Mouse (Mus musculus): ENCODE measurements at regions not wholly inside any gene's neighbourhood (a gene's known extent, or its start where the extent isn't known, plus 50 kb on each side); places are given as distances from the start of the nearest gene placed in this dataset.

- Histone ChIP-seq H3K27ac (ENCODE audit: control insufficient read depth, insufficient read depth, low read depth, low read length) (no peak overlapping the region), H3K27me3 (ENCODE audit: control insufficient read depth, insufficient read depth, low read length) (no peaks in the 10 kb centered on the region), H3K4me1 (ENCODE audit: control insufficient read depth, insufficient read depth, low read length) (no peaks in the 10 kb centered on the region), H3K4me3 (ENCODE audit: control insufficient read depth, low read depth, low read length) (no peak overlapping the region), H3K36me3 (ENCODE audit: control insufficient read depth, insufficient read depth, low read length) (no peaks in the 10 kb centered on the region)
- no peak for TF ChIP-seq CTCF (IDR thresholded peaks at IDR 0.05; ENCODE audit: control insufficient read depth, insufficient read depth, insufficient replicate concordance, low read depth, low read length)
- no peak for TF ChIP-seq POLR2A (IDR thresholded peaks at IDR 0.05; ENCODE audit: control insufficient read depth, low read depth, low read length)
Observed at GRCm38 (mm10) chr10:97338033-97338692, 141.2 kb upstream of the Dcn start.

- TF ChIP-seq POLR2A (IDR thresholded peaks at IDR 0.05; ENCODE audit: control insufficient read depth, low read depth, low read length) (no peak), CTCF (IDR thresholded peaks at IDR 0.05; ENCODE audit: control insufficient read depth, insufficient read depth, insufficient replicate concordance, low read depth, low read length) (peak; percentile 34; the same call in 1 of the 2 replicates)
Observed at GRCm38 (mm10) chr10:97339866-97340706, 139.3 kb upstream of the Dcn start.

DNA sequence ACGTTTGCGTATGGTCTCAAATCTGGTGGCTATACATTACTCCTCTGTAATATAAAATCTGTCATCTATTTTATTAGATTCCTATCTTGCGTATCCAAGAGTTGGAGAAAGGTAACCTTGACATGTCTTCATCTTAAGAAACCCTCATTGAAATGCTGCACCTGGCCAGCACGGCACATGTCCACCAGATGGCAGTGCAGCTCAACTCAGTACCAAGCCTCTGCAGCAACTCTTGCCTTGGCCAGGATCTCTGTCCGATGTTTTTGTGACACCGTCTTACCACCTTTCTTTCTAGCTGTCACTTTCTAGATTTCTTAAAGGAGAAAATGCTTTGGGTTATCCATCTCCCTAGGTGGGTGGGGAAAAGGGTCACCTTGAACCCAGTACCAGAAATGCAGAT is 134.1 kb upstream of the Dcn start:
- Histone ChIP-seq H3K4me1 (ENCODE audit: control insufficient read depth, insufficient read depth, low read length) (no peaks in the 10 kb centered on the region), H3K4me3 (ENCODE audit: control insufficient read depth, low read depth, low read length) (no peak overlapping the region), H3K27ac (ENCODE audit: control insufficient read depth, insufficient read depth, low read depth, low read length) (no peak overlapping the region), H3K36me3 (ENCODE audit: control insufficient read depth, insufficient read depth, low read length) (no peaks in the 10 kb centered on the region), H3K27me3 (ENCODE audit: control insufficient read depth, insufficient read depth, low read length) (no peaks in the 10 kb centered on the region)
- TF ChIP-seq CTCF (IDR thresholded peaks at IDR 0.05; ENCODE audit: control insufficient read depth, insufficient read depth, insufficient replicate concordance, low read depth, low read length) (peak; percentile 83; the same call in 1 of the 2 replicates), POLR2A (IDR thresholded peaks at IDR 0.05; ENCODE audit: control insufficient read depth, low read depth, low read length) (no peak)

More at GRCm38 (mm10) chr10:97339866-97340706, 139.3 kb upstream of the Dcn start:
- Histone ChIP-seq H3K4me3 (ENCODE audit: control insufficient read depth, low read depth, low read length) (no peak overlapping the region), H3K27ac (ENCODE audit: control insufficient read depth, insufficient read depth, low read depth, low read length) (no peak overlapping the region), H3K27me3 (ENCODE audit: control insufficient read depth, insufficient read depth, low read length) (no peaks in the 10 kb centered on the region), H3K36me3 (ENCODE audit: control insufficient read depth, insufficient read depth, low read length) (no peaks in the 10 kb centered on the region), H3K4me1 (ENCODE audit: control insufficient read depth, insufficient read depth, low read length) (no peaks in the 10 kb centered on the region)

GRCm38 (mm10) chr10:97346949-97347348 is 132.5 kb upstream of the Dcn start:
- H3K4me1 ChIP-seq (ENCODE audit: control insufficient read depth, insufficient read depth, low read length) = no peaks in the 10 kb centered on the region
- H3K4me3 ChIP-seq (ENCODE audit: control insufficient read depth, low read depth, low read length) = no peak overlapping the region
- H3K27me3 ChIP-seq (ENCODE audit: control insufficient read depth, insufficient read depth, low read length) = no peaks in the 10 kb centered on the region
- no peak overlapping the region for H3K27ac ChIP-seq (ENCODE audit: control insufficient read depth, insufficient read depth, low read depth, low read length)
- no peak for TF ChIP-seq POLR2A (IDR thresholded peaks at IDR 0.05; ENCODE audit: control insufficient read depth, low read depth, low read length)
- no peak for TF ChIP-seq CTCF (IDR thresholded peaks at IDR 0.05; ENCODE audit: control insufficient read depth, insufficient read depth, insufficient replicate concordance, low read depth, low read length)
- no peaks in the 10 kb centered on the region for H3K36me3 ChIP-seq (ENCODE audit: control insufficient read depth, insufficient read depth, low read length)

DNA sequence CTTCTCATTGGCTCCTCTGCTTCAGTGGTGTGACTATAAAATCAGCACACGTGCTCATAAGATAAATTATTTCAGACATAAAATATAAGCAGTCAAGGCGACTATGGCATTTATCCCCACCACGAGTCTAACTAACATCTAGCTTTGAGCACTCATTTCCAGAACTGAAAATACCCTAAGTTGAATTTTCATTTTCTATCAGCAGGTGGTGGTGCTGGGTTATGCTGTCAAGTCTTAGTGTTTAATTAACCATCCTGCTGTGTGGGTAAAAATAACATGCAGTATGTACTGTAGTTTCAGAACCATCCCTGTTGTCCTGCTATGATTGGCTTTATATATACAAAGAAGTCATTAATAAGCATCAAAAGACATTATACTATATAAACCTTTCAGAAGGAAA is 110.8 kb upstream of the Dcn start:
- Histone ChIP-seq H3K4me3 (ENCODE audit: control insufficient read depth, low read depth, low read length) (no peak overlapping the region), H3K36me3 (ENCODE audit: control insufficient read depth, insufficient read depth, low read length) (no peaks in the 10 kb centered on the region), H3K27ac (ENCODE audit: control insufficient read depth, insufficient read depth, low read depth, low read length) (no peak overlapping the region), H3K27me3 (ENCODE audit: control insufficient read depth, insufficient read depth, low read length) (no peaks in the 10 kb centered on the region), H3K4me1 (ENCODE audit: control insufficient read depth, insufficient read depth, low read length) (no peaks in the 10 kb centered on the region)
- no peak for TF ChIP-seq POLR2A (IDR thresholded peaks at IDR 0.05; ENCODE audit: control insufficient read depth, low read depth, low read length)
- no peak for TF ChIP-seq CTCF (IDR thresholded peaks at IDR 0.05; ENCODE audit: control insufficient read depth, insufficient read depth, insufficient replicate concordance, low read depth, low read length)

DNA sequence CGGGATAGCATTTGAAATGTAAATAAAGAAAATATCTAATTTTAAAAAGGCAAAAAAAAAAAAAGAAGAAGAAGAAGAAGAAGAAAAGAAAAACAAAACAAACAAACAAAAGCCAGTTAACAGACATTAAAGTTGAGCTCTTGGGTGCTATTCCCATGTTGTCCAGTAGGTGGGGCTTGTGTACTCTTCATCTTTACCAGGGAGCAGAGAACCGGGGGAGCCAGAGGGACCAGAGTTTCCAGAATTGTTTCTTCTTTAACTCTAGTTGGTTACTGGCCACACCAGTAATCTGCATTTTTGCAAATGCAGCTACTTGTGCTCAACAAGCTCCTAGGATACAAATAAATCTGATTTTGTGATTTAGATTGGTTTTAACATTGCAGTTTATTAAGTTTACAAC is 103.6 kb upstream of the Dcn start:
- Histone ChIP-seq H3K27me3 (ENCODE audit: control insufficient read depth, insufficient read depth, low read length) (no peaks in the 10 kb centered on the region), H3K4me1 (ENCODE audit: control insufficient read depth, insufficient read depth, low read length) (no peaks in the 10 kb centered on the region), H3K4me3 (ENCODE audit: control insufficient read depth, low read depth, low read length) (no peak overlapping the region), H3K36me3 (ENCODE audit: control insufficient read depth, insufficient read depth, low read length) (no peaks in the 10 kb centered on the region), H3K27ac (ENCODE audit: control insufficient read depth, insufficient read depth, low read depth, low read length) (no peak overlapping the region)
- TF ChIP-seq POLR2A (IDR thresholded peaks at IDR 0.05; ENCODE audit: control insufficient read depth, low read depth, low read length) (no peak), CTCF (IDR thresholded peaks at IDR 0.05; ENCODE audit: control insufficient read depth, insufficient read depth, insufficient replicate concordance, low read depth, low read length) (peak; percentile 40; the same call in 1 of the 2 replicates)

DNA sequence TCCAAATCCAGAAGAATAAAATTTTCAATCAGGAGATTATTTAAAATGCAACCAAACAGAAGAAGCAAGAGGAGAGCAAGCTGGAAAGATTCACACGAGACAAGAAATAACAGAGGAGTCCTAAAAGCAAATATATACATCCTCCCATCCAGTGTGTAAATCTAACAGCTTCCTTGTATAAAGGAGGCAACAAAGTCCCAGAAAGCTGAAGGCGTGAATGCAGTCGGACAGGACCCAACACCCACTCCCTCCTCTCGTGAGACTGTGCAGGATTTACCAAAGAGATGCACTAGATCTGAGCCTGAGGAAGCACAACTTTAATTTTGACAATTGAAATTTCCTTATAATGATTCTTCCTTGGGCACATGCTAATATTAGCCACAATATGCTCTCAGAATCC is 103.0 kb upstream of the Dcn start:
- no peak for TF ChIP-seq CTCF (IDR thresholded peaks at IDR 0.05; ENCODE audit: control insufficient read depth, insufficient read depth, insufficient replicate concordance, low read depth, low read length)
- no peak for TF ChIP-seq POLR2A (IDR thresholded peaks at IDR 0.05; ENCODE audit: control insufficient read depth, low read depth, low read length)
- H3K4me1 ChIP-seq (ENCODE audit: control insufficient read depth, insufficient read depth, low read length) = no peaks in the 10 kb centered on the region
- no peaks in the 10 kb centered on the region for H3K36me3 ChIP-seq (ENCODE audit: control insufficient read depth, insufficient read depth, low read length)
- H3K27me3 ChIP-seq (ENCODE audit: control insufficient read depth, insufficient read depth, low read length) = no peaks in the 10 kb centered on the region
- H3K27ac ChIP-seq (ENCODE audit: control insufficient read depth, insufficient read depth, low read depth, low read length) = no peak overlapping the region
- no peak overlapping the region for H3K4me3 ChIP-seq (ENCODE audit: control insufficient read depth, low read depth, low read length)
